Mouse (Mus musculus): ENCODE data around the gene Wdr74.

- TF ChIP-seq CTCF (conservative IDR thresholded peaks at IDR 0.05; ENCODE audit: low read length) (no peak), NANOG (IDR thresholded peaks at IDR 0.05; ENCODE audit: borderline replicate concordance, low read length) (no peak), POU5F1 (IDR thresholded peaks at IDR 0.05; ENCODE audit: borderline replicate concordance, low read length) (no peak)
Observed at GRCm38 (mm10) chr19:8705026-8705708, 30.5 kb upstream of the Wdr74 start.
